Mouse (Mus musculus) left cerebral cortex, postnatal 10 days (tissue): ENCODE results near the gene Magi1. TPM values are rescaled to one million over a fixed set of nuclear protein-coding genes. Genes with fewer than 3 reads are reported as not detected.
A peak's percentile ranks its signal among the peaks of the same experiment; 100 is the strongest.

Experiments used
- DNase-seq, 2 experiments: peaks; one replicate each; pipeline ENCODE4 v3.0.0; 2021 to 2022; ENCODE audit warnings: low spot score in 2 of 2, mixed read lengths in 1 of 2; ENCODE audit errors: extremely low spot score in 1 of 2
- intact Hi-C: fragments of 180-260 bp; cut with DNase I; formaldehyde crosslinking; loops from one replicate; pipeline ENCODE4 v1.15.1; 2025
- total RNA-seq, 2 experiments: library from RNA; stranded (reverse); gene quantifications; 2 replicates each; pipeline ENCODE4 v1.2.3; 2021

The Magi1 gene
- 10 to 100 TPM; 89.8 to 91.8 TPM for total RNA-seq

- peak; percentile 90 to 96 for DNase-seq
- intact Hi-C loops = loop anchor here (5.0 to 10.0 kb wide), 2 partner anchors 181 to 201 kb away; no protein-coding TSS in a partner anchor
Measured at GRCm38 (mm10) chr6:94283318-94284061, at the start of gene Magi1. Magi1 (minus strand) TSS chr6:94283917.

- intact Hi-C loops = no loop called here
- no peak for DNase-seq
Measured at GRCm38 (mm10) chr6:94327143-94327542, 43.4 kb upstream of the Magi1 start.

- no peak for DNase-seq
- intact Hi-C loops = no loop called here
Measured at GRCm38 (mm10) chr6:94316886-94317285, 33.2 kb upstream of the Magi1 start.

- DNase-seq = no peak
- intact Hi-C loops = no loop called here
Measured at GRCm38 (mm10) chr6:94312285-94312684, 28.6 kb upstream of the Magi1 start.

- intact Hi-C loops = no loop called here
- DNase-seq = peak in 1 of 2 experiments; percentile 24
Measured at GRCm38 (mm10) chr6:94308498-94308897, 24.8 kb upstream of the Magi1 start.

- DNase-seq = no peak
- intact Hi-C loops = no loop called here
Measured at GRCm38 (mm10) chr6:94303512-94303911, 19.8 kb upstream of the Magi1 start.

GRCm38 (mm10) chr6:94301804-94302203 is 18.1 kb upstream of the Magi1 start:
- DNase-seq = no peak
- intact Hi-C loops = no loop called here

- no peak for DNase-seq
Measured at GRCm38 (mm10) chr6:94300562-94300961, 16.8 kb upstream of the Magi1 start.

GRCm38 (mm10) chr6:94287387-94287786 is 3.7 kb upstream of the Magi1 start:
- intact Hi-C loops = loop anchor here (10.0 kb wide), 1 partner anchor 177 kb away; no protein-coding TSS in a partner anchor

More at GRCm38 (mm10) chr6:94300562-94300961, 16.8 kb upstream of the Magi1 start:
- intact Hi-C loops = no loop called here

GRCm38 (mm10) chr6:94286555-94286954 is 2.8 kb upstream of the Magi1 start:
- intact Hi-C loops = loop anchor here (10.0 kb wide), 1 partner anchor 178 kb away; no protein-coding TSS in a partner anchor
- no peak for DNase-seq

More at GRCm38 (mm10) chr6:94287387-94287786, 3.7 kb upstream of the Magi1 start:
- no peak for DNase-seq

- intact Hi-C loops = loop anchor here (5.0 to 10.0 kb wide), 2 partner anchors 181 to 202 kb away; no protein-coding TSS in a partner anchor
- peak in 1 of 2 experiments; percentile 66 for DNase-seq
Measured at GRCm38 (mm10) chr6:94284089-94284825, 540 bp upstream of the Magi1 start.

- intact Hi-C loops = loop anchor here (5.0 to 10.0 kb wide), 2 partner anchors 182 to 200 kb away; no protein-coding TSS in a partner anchor
- peak in 1 of 2 experiments; percentile 52 for DNase-seq
Measured at GRCm38 (mm10) chr6:94282301-94283241, 1.1 kb downstream of the Magi1 start.

GRCm38 (mm10) chr6:94281606-94282280 is 2.0 kb downstream of the Magi1 start:
- DNase-seq = peak in 1 of 2 experiments; percentile 25
- intact Hi-C loops = loop anchor here (5.0 to 10.0 kb wide), 2 partner anchors 183 to 199 kb away; no protein-coding TSS in a partner anchor

- no peak for DNase-seq
- intact Hi-C loops = no loop called here
Measured at GRCm38 (mm10) chr6:94273941-94274340, 9.8 kb downstream of the Magi1 start.

- DNase-seq = no peak
- intact Hi-C loops = no loop called here
Measured at GRCm38 (mm10) chr6:94270001-94270400, 13.7 kb downstream of the Magi1 start.

- DNase-seq = no peak
- intact Hi-C loops = no loop called here
Measured at GRCm38 (mm10) chr6:94269174-94269573, 14.5 kb downstream of the Magi1 start.

- no peak for DNase-seq
- intact Hi-C loops = no loop called here
Measured at GRCm38 (mm10) chr6:94265244-94265935, 18.3 kb downstream of the Magi1 start.
